Mouse (Mus musculus): ENCODE measurements at regions not wholly inside any gene's neighbourhood (a gene's known extent, or its start where the extent isn't known, plus 50 kb on each side); places are given as distances from the start of the nearest gene placed in this dataset.

- Histone ChIP-seq H3K27ac (ENCODE audit: low read depth, low read length) (no peak overlapping the region), H3K4me1 (ENCODE audit: control insufficient read depth, insufficient read depth, low read length) (no peaks in the 10 kb centered on the region), H3K4me3 (ENCODE audit: low read length) (no peak overlapping the region), H3K36me3 (ENCODE audit: control insufficient read depth, insufficient read depth, low read length) (no peaks in the 10 kb centered on the region), H3K9me3 (ENCODE audit: control insufficient read depth, low read length) (no peaks in the 10 kb centered on the region), H3K4me2 (replicated peaks; ENCODE audit: low read depth, low read length) (no peak overlapping the region), H3K27me3 (ENCODE audit: control insufficient read depth, insufficient read depth, low read length) (no peaks in the 10 kb centered on the region), H3K9ac (ENCODE audit: low read depth, low read length) (no peak overlapping the region)
- peak; percentile 60; the same call in 1 of the 2 replicates for ATAC-seq (ENCODE audit: low FRiP score, low TSS enrichment)
- WGBS: 32% methylated on average over 2 of the region's 2 CpGs
These were observed 135.4 kb upstream of the Pcdh7 start for GRCm38 (mm10) chr5:57582392-57582791.

GRCm38 (mm10) chr5:57587016-57587415, 130.8 kb upstream of the Pcdh7 start:
- Histone ChIP-seq H3K9me3 (ENCODE audit: control insufficient read depth, low read length) (no peaks in the 10 kb centered on the region), H3K27me3 (ENCODE audit: control insufficient read depth, insufficient read depth, low read length) (no peaks in the 10 kb centered on the region), H3K27ac (ENCODE audit: low read depth, low read length) (no peak overlapping the region), H3K4me2 (replicated peaks; ENCODE audit: low read depth, low read length) (no peak overlapping the region), H3K9ac (ENCODE audit: low read depth, low read length) (no peak overlapping the region), H3K4me1 (ENCODE audit: control insufficient read depth, insufficient read depth, low read length) (no peaks in the 10 kb centered on the region), H3K4me3 (ENCODE audit: low read length) (no peak overlapping the region), H3K36me3 (ENCODE audit: control insufficient read depth, insufficient read depth, low read length) (no peaks in the 10 kb centered on the region)
- WGBS: 60% methylated on average over 2 of the region's 2 CpGs
- ATAC-seq (ENCODE audit: low FRiP score, low TSS enrichment): no peak

- Histone ChIP-seq H3K4me3 (ENCODE audit: low read length) (no peak overlapping the region), H3K4me2 (replicated peaks; ENCODE audit: low read depth, low read length) (no peak overlapping the region), H3K27ac (ENCODE audit: low read depth, low read length) (no peak overlapping the region), H3K27me3 (ENCODE audit: control insufficient read depth, insufficient read depth, low read length) (no peaks in the 10 kb centered on the region), H3K4me1 (ENCODE audit: control insufficient read depth, insufficient read depth, low read length) (no peaks in the 10 kb centered on the region), H3K9me3 (ENCODE audit: control insufficient read depth, low read length) (no peaks in the 10 kb centered on the region), H3K9ac (ENCODE audit: low read depth, low read length) (no peak overlapping the region), H3K36me3 (ENCODE audit: control insufficient read depth, insufficient read depth, low read length) (no peaks in the 10 kb centered on the region)
- ATAC-seq (ENCODE audit: low FRiP score, low TSS enrichment): no peak
- WGBS: 79% methylated on average over 1 of the region's 1 CpGs
These were observed 121.8 kb upstream of the Pcdh7 start for GRCm38 (mm10) chr5:57595924-57596323.

GRCm38 (mm10) chr5:57597043-57597442, 120.7 kb upstream of the Pcdh7 start:
- Histone ChIP-seq H3K4me2 (replicated peaks; ENCODE audit: low read depth, low read length) (no peak overlapping the region), H3K9ac (ENCODE audit: low read depth, low read length) (no peak overlapping the region), H3K27me3 (ENCODE audit: control insufficient read depth, insufficient read depth, low read length) (no peaks in the 10 kb centered on the region), H3K4me3 (ENCODE audit: low read length) (no peak overlapping the region), H3K36me3 (ENCODE audit: control insufficient read depth, insufficient read depth, low read length) (no peaks in the 10 kb centered on the region), H3K9me3 (ENCODE audit: control insufficient read depth, low read length) (no peaks in the 10 kb centered on the region), H3K27ac (ENCODE audit: low read depth, low read length) (no peak overlapping the region), H3K4me1 (ENCODE audit: control insufficient read depth, insufficient read depth, low read length) (no peaks in the 10 kb centered on the region)
- no peak for ATAC-seq (ENCODE audit: low FRiP score, low TSS enrichment)
- 84% methylated on average over 5 of the region's 5 CpGs for WGBS

- Histone ChIP-seq H3K9ac (ENCODE audit: low read depth, low read length) (no peak overlapping the region), H3K36me3 (ENCODE audit: control insufficient read depth, insufficient read depth, low read length) (no peaks in the 10 kb centered on the region), H3K27me3 (ENCODE audit: control insufficient read depth, insufficient read depth, low read length) (no peaks in the 10 kb centered on the region), H3K4me1 (ENCODE audit: control insufficient read depth, insufficient read depth, low read length) (no peaks in the 10 kb centered on the region), H3K4me2 (replicated peaks; ENCODE audit: low read depth, low read length) (no peak overlapping the region), H3K27ac (ENCODE audit: low read depth, low read length) (no peak overlapping the region), H3K9me3 (ENCODE audit: control insufficient read depth, low read length) (no peaks in the 10 kb centered on the region), H3K4me3 (ENCODE audit: low read length) (no peak overlapping the region)
- WGBS: 80% methylated on average over 4 of the region's 4 CpGs
- no peak for ATAC-seq (ENCODE audit: low FRiP score, low TSS enrichment)
These were observed 119.5 kb upstream of the Pcdh7 start for GRCm38 (mm10) chr5:57598187-57598700.

All from kidney, embryonic 14.5 days (tissue).